Mouse (Mus musculus): ENCODE measurements around the gene Serinc5. TPM values are rescaled to one million over a fixed set of nuclear protein-coding genes. Genes with fewer than 3 reads are reported as not detected.

The Serinc5 gene
- polyA plus RNA-seq, 1 experiment from 2014 or later = 10.4 TPM

DNA sequence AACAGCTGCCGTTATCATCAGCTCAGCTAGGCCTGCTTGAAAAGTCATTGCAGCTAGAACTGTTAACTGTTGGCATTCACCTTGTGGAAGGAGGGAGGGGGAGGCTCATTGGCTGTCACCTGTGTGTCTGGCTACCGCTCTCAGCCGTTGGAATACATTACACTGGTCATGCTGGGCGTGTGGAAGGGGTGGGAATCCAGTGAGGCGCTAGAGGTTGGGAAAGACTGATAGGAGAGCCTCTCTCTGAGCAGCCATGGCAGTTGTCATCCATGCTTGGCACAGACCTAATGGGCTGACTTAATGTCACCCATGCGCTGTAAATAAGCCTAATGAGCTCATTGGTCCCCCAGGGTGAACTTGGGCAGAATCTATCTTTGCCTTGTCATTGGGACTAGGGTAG is 120.9 kb downstream of the Serinc5 start:
- no peak for DNase-seq (ENCODE audit: low spot score)
- WGBS = 86% methylated on average over 6 of the region's 6 CpGs

DNA sequence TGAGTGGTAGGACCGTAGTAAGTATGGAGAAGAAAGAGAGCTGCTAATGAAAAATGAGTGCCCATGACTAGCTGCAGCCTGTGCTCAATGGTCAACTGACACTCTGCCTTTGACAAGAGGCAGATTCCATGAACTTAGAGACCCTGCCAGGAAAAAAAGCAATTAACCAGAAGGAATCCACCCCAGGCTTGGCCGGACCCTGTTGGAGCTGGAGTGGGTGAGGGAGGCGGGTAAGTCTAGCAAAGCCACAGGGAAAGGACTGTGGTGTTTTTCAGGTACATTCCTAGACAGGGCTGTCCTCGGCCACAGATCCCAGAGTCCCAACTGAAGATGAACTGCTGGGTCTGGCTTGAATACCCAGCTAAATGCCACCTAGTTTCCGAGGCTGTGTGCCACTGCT is 121.9 kb downstream of the Serinc5 start:
- DNase-seq (ENCODE audit: low spot score) = no peak
- no peak overlapping the region for H3K9ac ChIP-seq (ENCODE audit: low read depth, low read length)
- no peaks in the 10 kb centered on the region for H3K36me3 ChIP-seq (ENCODE audit: control insufficient read depth, insufficient read depth, low read length)
- no peak for ATAC-seq (ENCODE audit: low FRiP score)
- no peak overlapping the region for H3K4me3 ChIP-seq (ENCODE audit: low read depth, low read length)
- no peak overlapping the region for H3K4me2 ChIP-seq (replicated peaks; ENCODE audit: low read depth, low read length)
- WGBS = 81% methylated on average over 5 of the region's 5 CpGs
- H3K9me3 ChIP-seq (ENCODE audit: control insufficient read depth, low read length) = no peaks in the 10 kb centered on the region
- no peak overlapping the region for H3K27ac ChIP-seq (ENCODE audit: low read depth, low read length)
- no peaks in the 10 kb centered on the region for H3K27me3 ChIP-seq (ENCODE audit: control insufficient read depth, insufficient read depth, low read length)
- H3K4me1 ChIP-seq (replicated peaks; ENCODE audit: control insufficient read depth, insufficient read depth, low read length) = no peaks in the 10 kb centered on the region

More for the DNA sequence above, 120.9 kb downstream of the Serinc5 start:
- H3K4me3 ChIP-seq (ENCODE audit: low read depth, low read length) = no peak overlapping the region
- H3K9ac ChIP-seq (ENCODE audit: low read depth, low read length) = no peak overlapping the region
- no peak overlapping the region for H3K27ac ChIP-seq (ENCODE audit: low read depth, low read length)
- no peaks in the 10 kb centered on the region for H3K36me3 ChIP-seq (ENCODE audit: control insufficient read depth, insufficient read depth, low read length)
- no peak overlapping the region for H3K4me2 ChIP-seq (replicated peaks; ENCODE audit: low read depth, low read length)
- H3K4me1 ChIP-seq (replicated peaks; ENCODE audit: control insufficient read depth, insufficient read depth, low read length) = no peaks in the 10 kb centered on the region
- no peaks in the 10 kb centered on the region for H3K9me3 ChIP-seq (ENCODE audit: control insufficient read depth, low read length)
- H3K27me3 ChIP-seq (ENCODE audit: control insufficient read depth, insufficient read depth, low read length) = no peaks in the 10 kb centered on the region
- no peak for ATAC-seq (ENCODE audit: low FRiP score)

DNA sequence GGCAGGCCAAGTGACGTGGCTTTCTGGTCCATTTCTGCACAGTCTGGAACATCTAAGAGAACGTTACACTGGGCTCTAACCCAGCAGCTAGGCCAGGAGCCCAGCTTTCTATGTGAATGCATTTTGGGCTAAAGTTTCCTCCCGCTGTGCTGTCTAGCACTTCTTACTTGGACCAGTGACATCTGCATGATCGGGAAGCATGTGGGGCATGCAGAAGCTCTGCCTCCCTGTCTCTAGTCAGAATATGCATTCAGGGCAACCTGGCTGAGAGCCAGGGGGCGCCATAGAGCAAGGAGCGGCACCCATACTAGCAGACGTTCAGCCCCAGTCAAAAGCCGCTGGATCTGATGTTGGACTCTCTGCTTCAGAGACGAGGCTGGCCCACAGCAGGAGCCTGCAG is 122.4 kb downstream of the Serinc5 start:
- no peaks in the 10 kb centered on the region for H3K9me3 ChIP-seq (ENCODE audit: control insufficient read depth, low read length)
- no peak for ATAC-seq (ENCODE audit: low FRiP score)
- H3K4me1 ChIP-seq (replicated peaks; ENCODE audit: control insufficient read depth, insufficient read depth, low read length) = no peaks in the 10 kb centered on the region
- H3K4me3 ChIP-seq (ENCODE audit: low read depth, low read length) = no peak overlapping the region
- H3K27ac ChIP-seq (ENCODE audit: low read depth, low read length) = no peak overlapping the region
- DNase-seq (ENCODE audit: low spot score) = peak; percentile 65
- H3K9ac ChIP-seq (ENCODE audit: low read depth, low read length) = no peak overlapping the region
- WGBS = 41% methylated on average over 9 of the region's 9 CpGs
- no peaks in the 10 kb centered on the region for H3K27me3 ChIP-seq (ENCODE audit: control insufficient read depth, insufficient read depth, low read length)
- no peak overlapping the region for H3K4me2 ChIP-seq (replicated peaks; ENCODE audit: low read depth, low read length)
- H3K36me3 ChIP-seq (ENCODE audit: control insufficient read depth, insufficient read depth, low read length) = no peaks in the 10 kb centered on the region

DNA sequence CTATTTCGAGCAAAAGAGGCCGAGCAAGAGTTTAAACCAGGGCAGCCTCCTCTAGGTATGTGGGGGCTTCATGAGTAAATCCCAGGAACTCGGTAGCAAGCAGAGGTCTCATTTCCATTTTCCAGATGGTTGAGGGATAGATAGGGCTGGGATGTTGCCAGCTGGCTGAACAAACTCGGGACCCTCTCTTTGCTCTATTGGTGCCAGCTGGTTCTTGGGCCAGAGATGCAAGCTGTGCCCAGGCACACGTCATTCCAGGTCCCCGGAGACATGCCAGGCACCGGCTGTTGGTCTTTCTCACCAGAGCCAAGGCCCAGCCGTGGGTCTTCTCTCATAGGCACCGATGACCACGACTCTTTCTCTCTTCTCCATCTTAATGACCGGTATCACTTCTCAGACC is 122.8 kb downstream of the Serinc5 start:
- no peaks in the 10 kb centered on the region for H3K4me1 ChIP-seq (replicated peaks; ENCODE audit: control insufficient read depth, insufficient read depth, low read length)
- no peaks in the 10 kb centered on the region for H3K9me3 ChIP-seq (ENCODE audit: control insufficient read depth, low read length)
- H3K36me3 ChIP-seq (ENCODE audit: control insufficient read depth, insufficient read depth, low read length) = no peaks in the 10 kb centered on the region
- ATAC-seq (ENCODE audit: low FRiP score) (no peak), DNase-seq (ENCODE audit: low spot score) (no peak)
- no peak overlapping the region for H3K4me3 ChIP-seq (ENCODE audit: low read depth, low read length)
- H3K27me3 ChIP-seq (ENCODE audit: control insufficient read depth, insufficient read depth, low read length) = no peaks in the 10 kb centered on the region
- 88% methylated on average over 11 of the region's 11 CpGs for WGBS
- no peak overlapping the region for H3K9ac ChIP-seq (ENCODE audit: low read depth, low read length)
- H3K27ac ChIP-seq (ENCODE audit: low read depth, low read length) = no peak overlapping the region
- no peak overlapping the region for H3K4me2 ChIP-seq (replicated peaks; ENCODE audit: low read depth, low read length)

DNA sequence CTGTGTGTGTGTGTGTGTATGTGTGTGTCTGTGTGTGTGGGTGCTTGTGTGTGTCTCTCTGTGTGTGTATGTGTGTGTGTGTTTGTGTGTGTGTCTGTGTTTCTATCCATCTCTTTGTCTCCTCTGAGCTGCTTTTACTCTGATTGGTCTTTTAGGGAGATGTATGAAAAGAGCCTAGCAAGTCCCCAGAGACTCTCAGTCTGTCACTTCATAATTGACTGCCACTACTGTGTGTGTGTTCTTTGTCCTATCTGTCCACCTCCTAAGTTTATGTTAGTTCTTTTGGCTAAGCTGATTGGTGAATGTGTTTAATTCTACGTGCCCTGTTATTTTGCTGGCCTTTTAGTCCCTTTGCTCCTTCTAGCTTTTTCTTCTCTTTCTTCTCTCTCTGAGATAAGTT is 124.8 kb downstream of the Serinc5 start:
- no peaks in the 10 kb centered on the region for H3K27me3 ChIP-seq (ENCODE audit: control insufficient read depth, insufficient read depth, low read length)
- WGBS = 70% methylated on average over 1 of the region's 1 CpGs
- H3K9me3 ChIP-seq (ENCODE audit: control insufficient read depth, low read length) = no peaks in the 10 kb centered on the region
- H3K4me2 ChIP-seq (replicated peaks; ENCODE audit: low read depth, low read length) = no peak overlapping the region
- no peaks in the 10 kb centered on the region for H3K4me1 ChIP-seq (replicated peaks; ENCODE audit: control insufficient read depth, insufficient read depth, low read length)
- H3K9ac ChIP-seq (ENCODE audit: low read depth, low read length) = no peak overlapping the region
- H3K36me3 ChIP-seq (ENCODE audit: control insufficient read depth, insufficient read depth, low read length) = no peaks in the 10 kb centered on the region
- no peak for DNase-seq (ENCODE audit: low spot score)
- no peak overlapping the region for H3K27ac ChIP-seq (ENCODE audit: low read depth, low read length)
- 0 out of 2 replicates have a peak, but pooled peaks have one; percentile 20 for ATAC-seq (ENCODE audit: low FRiP score)
- H3K4me3 ChIP-seq (ENCODE audit: low read depth, low read length) = no peak overlapping the region

DNA sequence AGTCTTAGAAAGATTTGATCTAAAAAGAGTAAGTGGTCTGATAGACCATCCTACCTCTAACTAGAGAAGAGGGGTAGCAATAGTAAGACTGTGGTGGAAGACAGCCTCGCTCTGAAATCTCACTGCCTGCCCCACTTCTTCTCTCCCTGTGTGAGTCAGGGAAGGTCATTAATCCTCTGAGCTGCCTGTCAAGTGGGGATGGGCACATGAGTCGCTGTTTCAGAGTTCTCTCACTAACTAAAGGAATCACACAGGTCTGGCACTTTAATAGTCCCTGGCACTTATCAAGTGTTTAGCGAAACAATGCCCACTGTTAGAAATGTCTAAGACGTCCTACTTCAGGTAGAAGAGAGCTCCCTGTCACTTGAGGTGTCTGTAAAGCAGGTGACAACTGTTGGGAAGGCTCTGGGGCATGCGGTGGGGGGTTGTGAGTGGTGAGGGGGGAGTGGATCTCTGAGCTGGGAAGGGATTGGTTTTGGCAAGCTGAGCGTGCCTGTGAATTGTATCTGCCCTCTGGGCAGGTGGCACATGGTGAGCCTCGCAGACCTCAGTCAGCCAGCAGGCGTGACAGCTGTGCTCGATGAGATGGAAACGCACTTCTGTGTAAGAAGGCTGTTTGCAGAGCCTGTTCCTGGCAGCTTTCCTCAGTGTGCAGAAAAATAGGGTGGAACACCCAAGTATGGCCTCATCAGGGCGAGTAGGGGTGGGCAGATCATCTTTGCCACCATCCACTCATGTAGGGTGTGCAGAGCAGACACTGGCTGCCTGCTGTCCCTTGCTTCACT is 125.8 kb downstream of the Serinc5 start:
- H3K9ac ChIP-seq (ENCODE audit: low read depth, low read length) = no peak overlapping the region
- peak overlapping the region; percentile 39; the same call in 1 of the 2 replicates for H3K27ac ChIP-seq (ENCODE audit: low read depth, low read length)
- 50% methylated on average over 11 of the region's 11 CpGs for WGBS
- DNase-seq (ENCODE audit: low spot score) (peak; percentile 40), ATAC-seq (ENCODE audit: low FRiP score) (peak; percentile 69)
- H3K4me2 ChIP-seq (replicated peaks; ENCODE audit: low read depth, low read length) = no peak overlapping the region
- no peaks in the 10 kb centered on the region for H3K36me3 ChIP-seq (ENCODE audit: control insufficient read depth, insufficient read depth, low read length)
- no peaks in the 10 kb centered on the region for H3K9me3 ChIP-seq (ENCODE audit: control insufficient read depth, low read length)
- H3K27me3 ChIP-seq (ENCODE audit: control insufficient read depth, insufficient read depth, low read length) = no peaks in the 10 kb centered on the region
- H3K4me3 ChIP-seq (ENCODE audit: low read depth, low read length) = no peak overlapping the region
- H3K4me1 ChIP-seq (replicated peaks; ENCODE audit: control insufficient read depth, insufficient read depth, low read length) = no peaks in the 10 kb centered on the region

DNA sequence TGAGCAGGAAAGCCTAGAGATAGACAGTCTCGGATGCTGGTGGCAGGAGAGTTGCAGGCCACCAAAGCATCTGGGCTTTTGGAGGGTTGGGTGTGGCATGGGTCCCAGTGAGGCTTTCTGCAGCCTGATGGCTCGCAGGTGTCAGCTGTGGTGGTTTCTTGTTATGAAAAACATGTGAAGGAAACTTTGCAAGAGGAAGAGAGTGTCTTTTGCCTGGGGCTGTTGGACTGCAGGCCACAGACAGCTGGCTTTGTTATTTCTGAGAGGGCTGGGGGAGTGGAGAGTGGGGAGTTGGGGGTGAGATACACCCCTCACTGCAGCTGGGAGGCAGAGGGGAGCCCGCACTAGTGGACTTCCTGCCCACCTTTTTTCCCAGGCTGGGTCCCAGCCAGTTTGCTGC is 127.9 kb downstream of the Serinc5 start:
- no peak for DNase-seq (ENCODE audit: low spot score)
- Histone ChIP-seq H3K9ac (ENCODE audit: low read depth, low read length) (no peak overlapping the region), H3K4me1 (replicated peaks; ENCODE audit: control insufficient read depth, insufficient read depth, low read length) (no peaks in the 10 kb centered on the region), H3K4me3 (ENCODE audit: low read depth, low read length) (no peak overlapping the region), H3K4me2 (replicated peaks; ENCODE audit: low read depth, low read length) (no peak overlapping the region), H3K27me3 (ENCODE audit: control insufficient read depth, insufficient read depth, low read length) (no peaks in the 10 kb centered on the region), H3K9me3 (ENCODE audit: control insufficient read depth, low read length) (no peaks in the 10 kb centered on the region), H3K27ac (ENCODE audit: low read depth, low read length) (no peak overlapping the region), H3K36me3 (ENCODE audit: control insufficient read depth, insufficient read depth, low read length) (no peaks in the 10 kb centered on the region)
- 70% methylated on average over 3 of the region's 3 CpGs for WGBS
- ATAC-seq (ENCODE audit: low FRiP score) = no peak

DNA sequence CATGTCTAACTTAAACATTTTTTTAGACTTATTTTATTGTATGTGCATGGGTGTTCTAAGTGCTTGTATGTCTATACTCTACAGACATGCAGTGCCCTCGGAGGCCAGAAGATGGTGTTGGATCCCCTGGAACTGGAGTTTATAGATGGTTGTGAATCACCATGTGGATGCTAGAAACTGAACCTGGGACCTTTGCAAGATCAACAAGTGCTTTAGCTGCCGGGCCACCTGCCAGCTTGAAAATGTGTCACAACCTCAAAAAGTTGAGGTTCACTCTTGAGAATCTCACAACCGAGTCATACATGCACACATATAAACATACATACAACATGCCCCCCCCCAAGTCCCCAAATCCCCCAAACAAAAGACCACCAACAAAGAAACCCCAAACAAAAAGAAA is 129.0 kb downstream of the Serinc5 start:
- no peaks in the 10 kb centered on the region for H3K4me1 ChIP-seq (replicated peaks; ENCODE audit: control insufficient read depth, insufficient read depth, low read length)
- WGBS = 86% methylated on average over 3 of the region's 3 CpGs
- DNase-seq (ENCODE audit: low spot score) = no peak
- no peak overlapping the region for H3K4me3 ChIP-seq (ENCODE audit: low read depth, low read length)
- no peak for ATAC-seq (ENCODE audit: low FRiP score)
- H3K36me3 ChIP-seq (ENCODE audit: control insufficient read depth, insufficient read depth, low read length) = no peaks in the 10 kb centered on the region
- no peak overlapping the region for H3K27ac ChIP-seq (ENCODE audit: low read depth, low read length)
- H3K27me3 ChIP-seq (ENCODE audit: control insufficient read depth, insufficient read depth, low read length) = no peaks in the 10 kb centered on the region
- no peak overlapping the region for H3K9ac ChIP-seq (ENCODE audit: low read depth, low read length)
- no peak overlapping the region for H3K4me2 ChIP-seq (replicated peaks; ENCODE audit: low read depth, low read length)
- no peaks in the 10 kb centered on the region for H3K9me3 ChIP-seq (ENCODE audit: control insufficient read depth, low read length)

DNA sequence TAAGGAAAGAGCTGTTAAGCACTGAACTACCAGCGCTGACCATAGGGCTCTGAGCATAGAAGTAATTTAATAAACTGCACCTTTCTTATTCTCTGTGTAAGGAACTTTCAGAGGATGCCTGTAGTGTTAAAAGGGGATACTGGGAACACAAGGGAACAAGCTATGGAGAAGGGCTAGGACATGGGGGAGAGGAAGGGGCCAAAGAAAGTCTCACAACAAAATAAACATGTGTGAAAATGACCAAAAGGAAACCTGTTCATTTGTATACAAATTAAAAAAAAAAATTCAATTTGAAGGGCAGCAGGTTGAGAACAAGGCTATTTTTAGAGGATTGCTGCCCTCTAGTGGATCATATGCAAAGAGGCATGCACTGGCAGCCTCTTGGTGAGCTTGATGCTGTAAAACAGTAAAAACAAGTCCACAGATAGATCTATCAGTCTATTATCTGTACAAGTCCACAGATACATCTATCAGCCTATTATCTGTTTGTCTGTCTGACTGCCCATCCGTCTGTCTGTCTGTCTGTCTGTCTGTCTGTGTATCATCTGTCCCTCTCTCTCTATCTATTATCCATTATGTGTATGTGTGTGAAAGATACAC is 129.9 kb downstream of the Serinc5 start:
- DNase-seq (ENCODE audit: low spot score) (peak; percentile 67), ATAC-seq (ENCODE audit: low FRiP score) (peak; percentile 53)

More for the DNA sequence above, 129.9 kb downstream of the Serinc5 start:
- Histone ChIP-seq H3K36me3 (ENCODE audit: control insufficient read depth, insufficient read depth, low read length) (no peaks in the 10 kb centered on the region), H3K27me3 (ENCODE audit: control insufficient read depth, insufficient read depth, low read length) (no peaks in the 10 kb centered on the region), H3K4me1 (replicated peaks; ENCODE audit: control insufficient read depth, insufficient read depth, low read length) (no peaks in the 10 kb centered on the region), H3K4me3 (ENCODE audit: low read depth, low read length) (no peak overlapping the region), H3K4me2 (replicated peaks; ENCODE audit: low read depth, low read length) (no peak overlapping the region), H3K9ac (ENCODE audit: low read depth, low read length) (no peak overlapping the region), H3K9me3 (ENCODE audit: control insufficient read depth, low read length) (no peaks in the 10 kb centered on the region), H3K27ac (ENCODE audit: low read depth, low read length) (no peak overlapping the region)
- WGBS = 14% methylated on average over 2 of the region's 2 CpGs

Data from hindbrain, embryonic 11.5 days (tissue).